Mouse (Mus musculus) left cerebral cortex, adult 2 months (tissue): ENCODE measurements at regions not wholly inside any gene's neighbourhood (a gene's known extent, or its start where the extent isn't known, plus 50 kb on each side); places are given as distances from the start of the nearest gene placed in this dataset.

ENCODE experiments used
- DNase-seq, 2 experiments: peaks; one replicate each; pipeline ENCODE4 v3.0.0; 2021 to 2022; ENCODE audit warnings: low spot score in 2 of 2, mixed read lengths in 1 of 2; ENCODE audit errors: extremely low spot score in 1 of 2
- H3K27ac ChIP-seq: fragments of 200-600 bp; 2 replicates; pipeline ENCODE4 v1.8.1; 2022
- H3K4me3 ChIP-seq: fragments of 200-600 bp; 2 replicates; pipeline ENCODE4 v1.8.1; 2022
- CTCF ChIP-seq: fragments of 200-600 bp; IDR thresholded peaks from 2 replicates; pipeline ENCODE4 v1.8.1; 2022; ENCODE audit warnings: antibody characterized with exemption, mild to moderate bottlenecking, moderate library complexity
- intact Hi-C: fragments of 180-260 bp; cut with DNase I; formaldehyde crosslinking; loops from one replicate; pipeline ENCODE4 v1.15.1; 2025

DNA sequence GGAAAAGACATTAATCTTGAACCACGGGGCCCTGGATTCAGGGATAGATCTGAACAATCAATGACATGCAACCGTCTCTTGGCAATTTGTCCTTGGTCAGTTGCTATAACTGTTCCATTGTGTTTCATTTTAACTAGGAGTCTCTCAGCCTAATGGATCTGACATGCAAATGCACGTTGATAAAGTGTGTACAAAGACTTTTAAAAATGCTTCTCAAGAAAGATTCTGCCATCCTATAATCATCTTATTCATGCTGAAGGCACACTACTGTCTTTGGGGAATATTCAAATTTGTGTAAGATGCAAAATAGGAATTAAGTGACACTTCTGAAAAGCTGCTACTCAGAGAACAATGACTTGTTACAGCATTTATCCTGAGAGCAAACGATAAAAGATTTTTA lies 252.3 kb downstream of the Hdgfl1 start:
- DNase-seq, result no peak
- Histone ChIP-seq H3K4me3 (no peak overlapping the region), H3K27ac (no peak overlapping the region)
- intact Hi-C loops, result no loop called here
- no peak for TF ChIP-seq CTCF

DNA sequence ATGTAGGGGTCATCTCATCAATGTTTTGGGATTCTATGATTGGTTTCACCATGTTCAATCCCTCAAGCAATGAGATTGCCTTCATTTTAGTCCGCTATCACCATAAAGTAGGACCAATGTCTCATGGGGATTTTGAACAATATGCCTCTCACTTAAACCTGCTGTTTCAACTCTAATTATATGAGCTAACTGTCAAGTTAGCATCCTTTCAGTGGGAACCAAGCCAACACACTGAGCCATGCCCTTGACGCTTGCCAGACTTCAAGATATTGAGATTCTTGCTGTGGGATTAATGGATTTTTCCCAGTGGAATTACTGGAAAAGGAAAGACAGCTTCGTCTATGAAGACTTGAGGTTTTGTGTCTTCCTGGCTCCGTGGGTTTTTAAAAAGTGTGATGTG lies 259.5 kb downstream of the Hdgfl1 start:
- Histone ChIP-seq H3K4me3 (no peak overlapping the region), H3K27ac (no peak overlapping the region)
- DNase-seq, result no peak
- intact Hi-C loops, result no loop called here
- no peak for TF ChIP-seq CTCF

DNA sequence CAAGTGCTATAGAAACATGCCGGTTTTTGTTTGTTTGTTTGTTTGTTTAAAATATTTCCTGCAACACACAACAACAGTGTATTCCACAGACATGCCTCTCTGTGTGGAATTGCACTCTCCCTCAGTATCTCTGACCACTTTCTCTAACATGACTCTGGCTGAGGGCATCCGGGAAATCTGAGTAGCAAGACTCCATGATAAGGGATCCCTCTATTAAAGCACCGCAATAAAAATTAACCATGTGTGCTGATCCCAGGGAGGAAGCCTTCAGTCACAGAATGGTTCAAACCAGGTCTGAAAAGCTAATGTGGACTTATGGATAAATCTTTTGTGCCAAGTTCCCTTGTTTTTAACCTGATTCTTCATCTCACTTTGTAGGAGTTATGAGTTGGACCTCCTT lies 260.1 kb downstream of the Hdgfl1 start:
- intact Hi-C loops, result no loop called here
- no peak overlapping the region for H3K27ac ChIP-seq
- no peak for DNase-seq
- no peak for TF ChIP-seq CTCF
- no peak overlapping the region for H3K4me3 ChIP-seq

DNA sequence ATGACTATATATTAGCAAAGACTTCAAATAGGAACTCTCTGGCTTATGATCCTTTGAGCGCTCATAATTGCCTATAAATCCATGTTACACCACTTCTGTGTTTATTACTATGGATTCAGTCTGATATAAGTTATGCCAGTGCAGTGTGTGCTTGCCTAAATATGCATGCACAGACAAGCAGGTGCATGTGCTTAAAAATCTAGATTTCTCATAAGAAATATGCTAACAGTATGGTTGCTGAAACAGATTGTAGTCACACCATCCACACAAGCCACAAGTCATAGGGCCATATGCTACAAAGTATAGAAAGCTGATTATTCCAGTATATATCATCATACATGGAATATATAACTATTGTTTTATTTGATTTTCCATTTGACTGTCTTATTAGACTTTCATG lies 266.2 kb downstream of the Hdgfl1 start:
- no peak overlapping the region for H3K4me3 ChIP-seq
- TF ChIP-seq CTCF, result no peak

DNA sequence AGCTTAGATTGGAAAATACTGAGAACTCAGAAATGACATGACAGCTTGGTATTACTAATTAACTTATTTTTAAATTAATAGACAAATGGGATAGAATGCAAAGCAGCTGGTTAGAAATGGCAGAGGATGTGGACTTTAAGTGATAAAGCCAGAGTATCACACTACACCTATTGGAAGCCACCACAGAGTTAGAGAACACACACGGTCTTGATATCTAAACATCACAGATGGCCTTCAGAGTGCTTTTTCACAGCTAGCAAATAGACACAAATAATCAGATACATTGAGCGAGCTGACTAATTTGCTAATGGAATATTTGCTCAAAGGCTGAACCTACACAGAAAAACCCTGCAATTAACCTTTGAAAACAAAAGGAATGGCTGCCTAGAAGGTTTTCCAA lies 272.9 kb downstream of the Hdgfl1 start:
- no peak overlapping the region for H3K27ac ChIP-seq
- no peak for TF ChIP-seq CTCF
- intact Hi-C loops, result no loop called here
- H3K4me3 ChIP-seq, result no peak overlapping the region
- DNase-seq, result no peak

More for the DNA sequence above, 266.2 kb downstream of the Hdgfl1 start:
- no peak for DNase-seq
- intact Hi-C loops, result no loop called here
- H3K27ac ChIP-seq, result no peak overlapping the region

DNA sequence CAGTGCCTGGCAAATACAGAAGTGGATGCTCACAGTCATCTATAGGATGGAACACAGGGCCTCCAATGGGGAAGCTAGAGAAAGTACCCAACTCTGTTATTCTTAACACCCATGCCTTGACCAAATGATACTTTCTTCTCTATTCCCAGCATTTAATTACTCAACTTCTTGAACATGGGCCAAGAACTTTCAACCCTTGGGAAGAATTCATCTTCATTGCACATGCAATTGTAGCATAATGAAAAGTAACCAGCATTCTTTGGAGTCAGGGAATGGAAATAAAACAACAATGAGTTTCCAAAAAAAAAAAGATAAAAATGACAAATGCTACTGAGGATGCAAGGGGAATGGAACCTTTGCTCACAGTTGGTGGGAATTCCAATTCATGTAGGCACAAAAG lies 274.1 kb downstream of the Hdgfl1 start:
- DNase-seq, result no peak
- Histone ChIP-seq H3K4me3 (no peak overlapping the region), H3K27ac (no peak overlapping the region)
- no peak for TF ChIP-seq CTCF
- intact Hi-C loops, result no loop called here

DNA sequence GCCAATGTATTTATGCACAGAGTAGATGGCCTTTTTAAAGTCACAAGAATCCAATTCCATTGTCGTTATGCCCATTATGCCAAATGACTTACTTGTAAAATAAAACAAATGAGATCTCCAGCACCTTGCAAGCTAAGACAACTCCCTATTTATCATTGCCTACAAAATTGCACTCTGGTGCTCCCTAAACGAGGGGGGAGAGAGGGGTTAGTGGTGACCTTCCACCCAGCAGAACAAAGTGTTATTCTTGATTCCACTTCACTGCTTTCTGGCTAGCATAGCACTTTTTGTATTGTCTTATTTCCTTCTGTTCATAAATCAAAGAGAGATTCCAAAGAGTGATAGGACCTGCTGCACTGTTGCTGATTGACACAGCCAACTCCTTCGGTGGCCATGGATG lies 300.6 kb downstream of the Hdgfl1 start:
- Histone ChIP-seq H3K4me3 (no peak overlapping the region), H3K27ac (no peak overlapping the region)
- intact Hi-C loops, result no loop called here
- no peak for TF ChIP-seq CTCF
- DNase-seq, result no peak

DNA sequence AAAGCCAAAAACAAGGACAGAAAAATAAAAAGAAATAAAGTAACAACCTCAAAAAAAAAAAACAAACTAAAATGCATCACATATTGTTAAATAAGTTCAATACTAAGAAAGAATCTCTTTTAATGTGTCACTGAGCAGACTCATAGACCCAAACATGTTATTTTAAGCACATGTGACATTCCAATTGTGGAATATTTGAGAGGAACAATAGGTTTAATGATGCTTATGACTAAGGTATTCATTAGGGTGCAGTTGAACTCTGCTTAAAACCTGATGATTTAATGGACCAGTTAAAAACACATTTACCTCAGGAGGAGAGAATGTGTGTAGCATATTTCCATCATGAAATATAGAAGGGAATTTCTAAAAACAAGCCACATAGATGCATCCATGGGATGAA lies 302.4 kb downstream of the Hdgfl1 start:
- TF ChIP-seq CTCF, result no peak
- Histone ChIP-seq H3K27ac (no peak overlapping the region), H3K4me3 (no peak overlapping the region)
- intact Hi-C loops, result no loop called here
- DNase-seq, result no peak

DNA sequence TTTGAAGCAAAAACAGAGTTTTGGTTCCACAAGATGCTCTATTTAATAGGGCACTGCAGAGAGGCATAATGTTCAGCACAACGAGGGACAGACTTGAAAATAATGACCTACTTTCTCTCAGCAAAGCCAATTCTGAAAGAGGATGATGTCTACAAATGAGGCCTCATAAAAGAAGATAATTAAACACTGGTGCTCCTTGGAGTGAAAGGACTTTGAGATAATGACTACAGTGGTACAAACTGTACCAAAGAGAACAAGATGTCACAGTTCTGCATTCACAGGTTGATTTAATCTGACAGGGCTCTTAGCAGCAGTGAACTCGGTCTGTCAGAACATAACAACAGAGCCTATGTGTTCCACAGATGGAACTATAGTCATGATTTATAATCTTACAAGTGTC lies 305.4 kb downstream of the Hdgfl1 start:
- intact Hi-C loops, result no loop called here
- Histone ChIP-seq H3K4me3 (no peak overlapping the region), H3K27ac (no peak overlapping the region)
- TF ChIP-seq CTCF, result no peak
- DNase-seq, result no peak

DNA sequence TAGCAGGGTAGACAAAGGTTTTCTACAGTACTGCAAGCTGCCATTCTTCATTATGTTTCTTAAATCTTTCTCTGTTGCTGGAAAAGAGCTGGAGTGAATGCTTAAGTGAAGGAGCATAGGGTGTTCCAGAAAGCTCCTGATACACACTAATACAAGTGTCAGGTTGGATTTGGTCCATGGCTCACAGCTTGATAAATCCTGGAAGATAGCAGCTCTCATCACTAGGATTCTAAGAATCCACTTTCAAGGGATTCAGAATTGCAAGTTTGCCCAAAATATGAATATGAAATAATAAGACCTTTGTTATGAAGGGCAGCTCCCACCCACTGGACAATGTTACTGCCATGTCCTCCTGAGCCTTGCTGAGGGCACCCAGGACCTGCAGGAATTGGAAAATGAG lies 305.9 kb downstream of the Hdgfl1 start:
- no peak for DNase-seq
- TF ChIP-seq CTCF, result no peak
- H3K27ac ChIP-seq, result no peak overlapping the region
- H3K4me3 ChIP-seq, result no peak overlapping the region
- intact Hi-C loops, result no loop called here

DNA sequence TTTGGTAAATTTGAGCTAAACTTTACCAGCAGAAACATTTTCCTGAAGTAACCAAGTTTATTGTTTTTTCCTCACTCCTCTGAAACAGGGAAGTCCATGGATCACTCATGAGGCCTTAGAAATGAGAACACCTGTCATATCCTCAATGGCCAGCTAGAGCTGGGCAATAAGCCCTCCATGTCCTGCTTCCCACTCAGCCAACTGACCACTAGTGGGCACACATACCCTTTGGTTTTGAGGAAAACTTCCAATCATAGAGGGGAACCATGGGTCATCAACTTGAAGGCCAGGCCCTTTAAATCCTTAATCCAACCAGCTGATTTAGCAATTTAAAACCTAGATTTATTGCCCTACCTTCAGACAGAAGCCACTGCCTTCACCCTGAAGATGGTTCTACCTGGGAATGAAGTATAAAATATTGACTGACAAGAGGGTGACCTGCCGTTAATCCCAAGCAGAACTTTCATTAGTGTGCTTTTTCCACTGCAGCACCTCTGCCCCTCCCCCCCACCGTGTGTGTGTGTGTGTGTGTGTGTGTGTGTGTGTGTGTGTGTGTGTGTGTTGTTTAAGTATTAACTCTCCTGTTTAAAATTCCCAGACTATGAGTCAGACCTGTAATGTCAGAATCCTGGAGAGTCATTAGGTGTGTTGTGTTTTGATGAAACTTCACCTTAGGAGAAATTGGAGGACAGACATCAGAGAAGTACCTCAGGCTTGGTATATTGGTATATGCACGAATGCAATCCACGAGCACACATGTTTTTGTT lies 312.3 kb downstream of the Hdgfl1 start:
- no peak for DNase-seq
- Histone ChIP-seq H3K4me3 (no peak overlapping the region), H3K27ac (no peak overlapping the region)
- peak; percentile 12; the same call in 1 of the 2 replicates for TF ChIP-seq CTCF
- intact Hi-C loops, result no loop called here

DNA sequence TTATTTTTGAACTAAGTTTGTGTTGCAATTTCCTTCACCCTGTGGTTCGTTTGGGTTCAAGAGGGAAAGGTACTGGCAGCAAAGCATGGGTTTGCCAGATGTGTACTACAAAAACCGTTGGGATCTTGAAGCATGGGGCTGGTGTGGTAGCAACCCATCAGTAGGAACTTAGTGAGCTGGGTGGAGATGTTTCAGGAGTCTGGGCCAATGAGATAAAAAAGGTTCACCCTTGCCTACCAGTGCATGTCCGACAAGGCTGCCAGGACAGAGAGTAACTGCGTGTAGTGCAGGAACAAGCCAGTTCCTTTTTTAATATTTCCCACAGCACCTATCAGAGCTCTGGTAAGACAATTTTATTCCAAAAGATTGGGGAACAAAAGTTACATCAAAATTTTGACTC lies 343.3 kb downstream of the Hdgfl1 start:
- no peak for DNase-seq
- intact Hi-C loops, result no loop called here
- Histone ChIP-seq H3K4me3 (no peak overlapping the region), H3K27ac (no peak overlapping the region)
- no peak for TF ChIP-seq CTCF

DNA sequence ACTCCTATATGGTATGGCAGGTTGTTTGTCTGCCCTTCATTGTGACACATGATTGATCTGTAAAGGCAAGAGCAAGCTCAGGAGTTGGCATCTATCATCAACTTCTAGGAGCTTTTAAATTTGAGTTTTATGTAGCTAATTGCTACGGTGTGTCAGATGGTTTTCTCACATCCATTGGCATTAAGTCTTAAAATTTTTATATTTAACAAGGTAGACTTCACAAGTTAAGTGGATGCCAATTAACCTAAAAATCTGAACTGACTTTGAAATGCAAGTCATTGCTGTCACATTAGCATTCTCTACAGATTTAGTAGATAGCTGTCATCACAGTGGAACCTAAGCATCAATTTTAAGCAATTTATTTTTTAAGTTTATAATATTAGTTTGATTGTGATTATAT lies 345.5 kb downstream of the Hdgfl1 start:
- intact Hi-C loops, result no loop called here
- no peak overlapping the region for H3K27ac ChIP-seq
- no peak for TF ChIP-seq CTCF

More for the DNA sequence above, 345.5 kb downstream of the Hdgfl1 start:
- DNase-seq, result no peak
- H3K4me3 ChIP-seq, result no peak overlapping the region
